Mouse (Mus musculus): ENCODE measurements at regions not wholly inside any gene's neighbourhood (a gene's known extent, or its start where the extent isn't known, plus 50 kb on each side); places are given as distances from the start of the nearest gene placed in this dataset.

- Histone ChIP-seq H3K27me3 (ENCODE audit: control insufficient read depth, insufficient read depth, low read length) (no peaks in the 10 kb centered on the region), H3K4me3 (ENCODE audit: low read depth, low read length) (no peak overlapping the region), H3K36me3 (ENCODE audit: control insufficient read depth, insufficient read depth, low read length) (no peaks in the 10 kb centered on the region), H3K4me1 (replicated peaks; ENCODE audit: control insufficient read depth, insufficient read depth, low read length) (no peaks in the 10 kb centered on the region), H3K9me3 (ENCODE audit: control insufficient read depth, low read length) (no peaks in the 10 kb centered on the region), H3K27ac (ENCODE audit: low read depth, low read length) (no peak overlapping the region), H3K9ac (ENCODE audit: low read length) (no peak overlapping the region), H3K4me2 (ENCODE audit: low read depth, low read length, severe bottlenecking) (no peak overlapping the region)
- DNase-seq (ENCODE audit: low spot score): no peak
- WGBS: 83% methylated on average over 3 of the region's 3 CpGs
- ATAC-seq (replicated peaks; ENCODE audit: low FRiP score): no peak
Observed at GRCm38 (mm10) chr5:43444582-43445214, 70.6 kb upstream of the C1qtnf7 start.

GRCm38 (mm10) chr5:43445620-43446019 is 69.7 kb upstream of the C1qtnf7 start:
- Histone ChIP-seq H3K9me3 (ENCODE audit: control insufficient read depth, low read length) (no peaks in the 10 kb centered on the region), H3K9ac (ENCODE audit: low read length) (no peak overlapping the region), H3K4me2 (ENCODE audit: low read depth, low read length, severe bottlenecking) (no peak overlapping the region), H3K4me3 (ENCODE audit: low read depth, low read length) (no peak overlapping the region), H3K27ac (ENCODE audit: low read depth, low read length) (no peak overlapping the region), H3K4me1 (replicated peaks; ENCODE audit: control insufficient read depth, insufficient read depth, low read length) (no peaks in the 10 kb centered on the region), H3K36me3 (ENCODE audit: control insufficient read depth, insufficient read depth, low read length) (no peaks in the 10 kb centered on the region), H3K27me3 (ENCODE audit: control insufficient read depth, insufficient read depth, low read length) (no peaks in the 10 kb centered on the region)
- no peak for ATAC-seq (replicated peaks; ENCODE audit: low FRiP score)
- DNase-seq (ENCODE audit: low spot score): no peak

- no peaks in the 10 kb centered on the region for H3K4me1 ChIP-seq (replicated peaks; ENCODE audit: control insufficient read depth, insufficient read depth, low read length)
- no peak overlapping the region for H3K9ac ChIP-seq (ENCODE audit: low read length)
- H3K9me3 ChIP-seq (ENCODE audit: control insufficient read depth, low read length): no peaks in the 10 kb centered on the region
- no peaks in the 10 kb centered on the region for H3K36me3 ChIP-seq (ENCODE audit: control insufficient read depth, insufficient read depth, low read length)
- no peak for DNase-seq (ENCODE audit: low spot score)
- no peak overlapping the region for H3K27ac ChIP-seq (ENCODE audit: low read depth, low read length)
- H3K27me3 ChIP-seq (ENCODE audit: control insufficient read depth, insufficient read depth, low read length): no peaks in the 10 kb centered on the region
- H3K4me3 ChIP-seq (ENCODE audit: low read depth, low read length): no peak overlapping the region
- ATAC-seq (replicated peaks; ENCODE audit: low FRiP score): no peak
- H3K4me2 ChIP-seq (ENCODE audit: low read depth, low read length, severe bottlenecking): no peak overlapping the region
Observed at GRCm38 (mm10) chr5:43446295-43446694, 69.0 kb upstream of the C1qtnf7 start.

- Histone ChIP-seq H3K9ac (ENCODE audit: low read length) (no peak overlapping the region), H3K4me1 (replicated peaks; ENCODE audit: control insufficient read depth, insufficient read depth, low read length) (no peaks in the 10 kb centered on the region), H3K27me3 (ENCODE audit: control insufficient read depth, insufficient read depth, low read length) (no peaks in the 10 kb centered on the region), H3K9me3 (ENCODE audit: control insufficient read depth, low read length) (no peaks in the 10 kb centered on the region), H3K4me2 (ENCODE audit: low read depth, low read length, severe bottlenecking) (no peak overlapping the region), H3K27ac (ENCODE audit: low read depth, low read length) (no peak overlapping the region), H3K4me3 (ENCODE audit: low read depth, low read length) (no peak overlapping the region), H3K36me3 (ENCODE audit: control insufficient read depth, insufficient read depth, low read length) (no peaks in the 10 kb centered on the region)
- ATAC-seq (replicated peaks; ENCODE audit: low FRiP score) (no peak), DNase-seq (ENCODE audit: low spot score) (no peak)
- 88% methylated on average over 3 of the region's 3 CpGs for WGBS
Observed at GRCm38 (mm10) chr5:43456018-43456417, 59.3 kb upstream of the C1qtnf7 start.

GRCm38 (mm10) chr5:43457725-43458124 is 57.6 kb upstream of the C1qtnf7 start:
- Histone ChIP-seq H3K9ac (ENCODE audit: low read length) (no peak overlapping the region), H3K4me1 (replicated peaks; ENCODE audit: control insufficient read depth, insufficient read depth, low read length) (no peaks in the 10 kb centered on the region), H3K9me3 (ENCODE audit: control insufficient read depth, low read length) (no peaks in the 10 kb centered on the region), H3K4me2 (ENCODE audit: low read depth, low read length, severe bottlenecking) (no peak overlapping the region), H3K36me3 (ENCODE audit: control insufficient read depth, insufficient read depth, low read length) (no peaks in the 10 kb centered on the region), H3K27ac (ENCODE audit: low read depth, low read length) (no peak overlapping the region), H3K4me3 (ENCODE audit: low read depth, low read length) (no peak overlapping the region), H3K27me3 (ENCODE audit: control insufficient read depth, insufficient read depth, low read length) (no peaks in the 10 kb centered on the region)
- 81% methylated on average over 7 of the region's 7 CpGs for WGBS
- DNase-seq (ENCODE audit: low spot score) (no peak), ATAC-seq (replicated peaks; ENCODE audit: low FRiP score) (no peak)

- H3K9ac ChIP-seq (ENCODE audit: low read length): no peak overlapping the region
- WGBS: 89% methylated on average over 1 of the region's 1 CpGs
- no peaks in the 10 kb centered on the region for H3K4me1 ChIP-seq (replicated peaks; ENCODE audit: control insufficient read depth, insufficient read depth, low read length)
- no peak overlapping the region for H3K27ac ChIP-seq (ENCODE audit: low read depth, low read length)
- DNase-seq (ENCODE audit: low spot score): no peak
- H3K36me3 ChIP-seq (ENCODE audit: control insufficient read depth, insufficient read depth, low read length): no peaks in the 10 kb centered on the region
- H3K4me3 ChIP-seq (ENCODE audit: low read depth, low read length): no peak overlapping the region
- ATAC-seq (replicated peaks; ENCODE audit: low FRiP score): no peak
- H3K4me2 ChIP-seq (ENCODE audit: low read depth, low read length, severe bottlenecking): no peak overlapping the region
- no peaks in the 10 kb centered on the region for H3K27me3 ChIP-seq (ENCODE audit: control insufficient read depth, insufficient read depth, low read length)
- no peaks in the 10 kb centered on the region for H3K9me3 ChIP-seq (ENCODE audit: control insufficient read depth, low read length)
Observed at GRCm38 (mm10) chr5:43461987-43462715, 53.2 kb upstream of the C1qtnf7 start.

All from forebrain, embryonic 11.5 days (tissue).